Mouse (Mus musculus): Measurements from ENCODE around the gene Actn4. TPM values are rescaled to one million over a fixed set of nuclear protein-coding genes. Genes with fewer than 3 reads are reported as not detected.

The Actn4 gene
- polyA plus RNA-seq, 1 experiment, result 314 TPM

GRCm38 (mm10) chr7:28860898-28861297 is 101.2 kb downstream of the Actn4 start:
- 89% methylated on average over 6 of the region's 6 CpGs for whole genome bisulfite sequencing
- DNase-seq, result no peak
- Histone ChIP-seq H3K4me1 (ENCODE audit: control insufficient read depth, insufficient read depth, low read length) (no peaks in the 10 kb centered on the region), H3K4me3 (replicated peaks; ENCODE audit: extremely low read depth, low read depth, low read length) (no peak overlapping the region)
- no peak for TF ChIP-seq POLR2A (IDR thresholded peaks at IDR 0.05; ENCODE audit: borderline replicate concordance, extremely low read depth, low read depth, low read length)
- no peak for TF ChIP-seq CTCF (IDR thresholded peaks at IDR 0.05; ENCODE audit: insufficient read depth, low read length)

GRCm38 (mm10) chr7:28859953-28860352 is 102.2 kb downstream of the Actn4 start:
- WGBS, result 88% methylated on average over 2 of the region's 2 CpGs
- no peak for DNase-seq
- TF ChIP-seq POLR2A (IDR thresholded peaks at IDR 0.05; ENCODE audit: borderline replicate concordance, extremely low read depth, low read depth, low read length) (no peak), CTCF (IDR thresholded peaks at IDR 0.05; ENCODE audit: insufficient read depth, low read length) (no peak)

GRCm38 (mm10) chr7:28850642-28851041 is 111.5 kb downstream of the Actn4 start:
- H3K4me1 ChIP-seq (ENCODE audit: control insufficient read depth, insufficient read depth, low read length), result no peaks in the 10 kb centered on the region
- TF ChIP-seq POLR2A (IDR thresholded peaks at IDR 0.05; ENCODE audit: borderline replicate concordance, extremely low read depth, low read depth, low read length), result no peak
- TF ChIP-seq CTCF (IDR thresholded peaks at IDR 0.05; ENCODE audit: insufficient read depth, low read length), result no peak
- H3K4me3 ChIP-seq (replicated peaks; ENCODE audit: extremely low read depth, low read depth, low read length), result no peak overlapping the region
- 81% methylated on average over 4 of the region's 4 CpGs for WGBS
- no peak for DNase-seq

More at GRCm38 (mm10) chr7:28859953-28860352, 102.2 kb downstream of the Actn4 start:
- H3K4me3 ChIP-seq (replicated peaks; ENCODE audit: extremely low read depth, low read depth, low read length), result no peak overlapping the region
- H3K4me1 ChIP-seq (ENCODE audit: control insufficient read depth, insufficient read depth, low read length), result no peaks in the 10 kb centered on the region

- WGBS, result 26% methylated on average over 1 of the region's 1 CpGs
- no peak for TF ChIP-seq POLR2A (IDR thresholded peaks at IDR 0.05; ENCODE audit: borderline replicate concordance, extremely low read depth, low read depth, low read length)
- TF ChIP-seq CTCF (IDR thresholded peaks at IDR 0.05; ENCODE audit: insufficient read depth, low read length), result no peak
- no peaks in the 10 kb centered on the region for H3K4me1 ChIP-seq (ENCODE audit: control insufficient read depth, insufficient read depth, low read length)
- no peak overlapping the region for H3K4me3 ChIP-seq (replicated peaks; ENCODE audit: extremely low read depth, low read depth, low read length)
- no peak for DNase-seq
Observed at GRCm38 (mm10) chr7:28849700-28850236, 112.4 kb downstream of the Actn4 start.

- Histone ChIP-seq H3K4me1 (ENCODE audit: control insufficient read depth, insufficient read depth, low read length) (no peaks in the 10 kb centered on the region), H3K4me3 (replicated peaks; ENCODE audit: extremely low read depth, low read depth, low read length) (no peak overlapping the region)
- 64% methylated on average over 1 of the region's 1 CpGs for WGBS
- TF ChIP-seq CTCF (IDR thresholded peaks at IDR 0.05; ENCODE audit: insufficient read depth, low read length), result no peak
- no peak for TF ChIP-seq POLR2A (IDR thresholded peaks at IDR 0.05; ENCODE audit: borderline replicate concordance, extremely low read depth, low read depth, low read length)
- no peak for DNase-seq
Observed at GRCm38 (mm10) chr7:28847273-28847672, 114.9 kb downstream of the Actn4 start.

Other genes starting within 250 kb of the Actn4 start
- 6.1 and 7.0 TPM in 2 replicates for gene Fbxo17, start 245.5 kb downstream of the Actn4 start, polyA plus RNA-seq (2012; rRNA removed)
- gene Mrps12, start 220.5 kb downstream of the Actn4 start, polyA plus RNA-seq (2012; rRNA removed), result 45.9 and 57.2 TPM in 2 replicates
- gene Sars2, start 220.3 kb downstream of the Actn4 start, polyA plus RNA-seq (2012; rRNA removed), result 13.6 and 15.8 TPM in 2 replicates
- not detected in 2 replicates for gene Ccer2, start 206.2 kb downstream of the Actn4 start, polyA plus RNA-seq (2012; rRNA removed)
- 84.9 and 102 TPM in 2 replicates for gene Sirt2, start 195.6 kb downstream of the Actn4 start, polyA plus RNA-seq (2012; rRNA removed)
- gene Nfkbib, start 194.8 kb downstream of the Actn4 start, polyA plus RNA-seq (2012; rRNA removed), result 48.5 and 49.2 TPM in 2 replicates
- gene Rinl, start 173.4 kb downstream of the Actn4 start, polyA plus RNA-seq (2012; rRNA removed), result 11.2 and 14.5 TPM in 2 replicates
- 166 and 244 TPM in 2 replicates for gene Hnrnpl, start 153.8 kb downstream of the Actn4 start, polyA plus RNA-seq (2012; rRNA removed)
- gene Ech1, start 137.1 kb downstream of the Actn4 start, polyA plus RNA-seq (2012; rRNA removed), result 201 and 250 TPM in 2 replicates
- gene Lgals4, start 128.5 kb downstream of the Actn4 start, polyA plus RNA-seq (2012; rRNA removed), result 19.0 and 25.5 TPM in 2 replicates
- 2.2 and 314 TPM in 2 replicates for gene Lgals7, start 98.5 kb downstream of the Actn4 start, polyA plus RNA-seq (2012; rRNA removed)
- 0.05 and 1.3 TPM in 2 replicates for gene Capn12, start 80.9 kb downstream of the Actn4 start, polyA plus RNA-seq (2012; rRNA removed)
- 175 and 234 TPM in 2 replicates for gene Eif3k, start 19.5 kb upstream of the Actn4 start, polyA plus RNA-seq (2012; rRNA removed)
- gene Map4k1, start 19.7 kb upstream of the Actn4 start, polyA plus RNA-seq (2012; rRNA removed), result 16.7 and 17.0 TPM in 2 replicates
- 0.10 and 10.9 TPM in 2 replicates for gene Ryr1, start 162.8 kb upstream of the Actn4 start, polyA plus RNA-seq (2012; rRNA removed)
- gene Rasgrp4, start 172.5 kb upstream of the Actn4 start, polyA plus RNA-seq (2012; rRNA removed), result 15.0 and 19.7 TPM in 2 replicates
- 46.0 and 47.7 TPM in 2 replicates for gene Fam98c, start 193.9 kb upstream of the Actn4 start, polyA plus RNA-seq (2012; rRNA removed)
- 1.5 and 1.9 TPM in 2 replicates for gene Ggn, start 207.9 kb upstream of the Actn4 start, polyA plus RNA-seq (2012; rRNA removed)
- 3.9 and 5.8 TPM in 2 replicates for gene Spred3, start 208.1 kb upstream of the Actn4 start, polyA plus RNA-seq (2012; rRNA removed)
- gene Psmd8, start 218.4 kb upstream of the Actn4 start, polyA plus RNA-seq (2012; rRNA removed), result 93.5 and 165 TPM in 2 replicates